Mouse (Mus musculus): Measurements from ENCODE around the gene Epx.

Gene Epx

DNA sequence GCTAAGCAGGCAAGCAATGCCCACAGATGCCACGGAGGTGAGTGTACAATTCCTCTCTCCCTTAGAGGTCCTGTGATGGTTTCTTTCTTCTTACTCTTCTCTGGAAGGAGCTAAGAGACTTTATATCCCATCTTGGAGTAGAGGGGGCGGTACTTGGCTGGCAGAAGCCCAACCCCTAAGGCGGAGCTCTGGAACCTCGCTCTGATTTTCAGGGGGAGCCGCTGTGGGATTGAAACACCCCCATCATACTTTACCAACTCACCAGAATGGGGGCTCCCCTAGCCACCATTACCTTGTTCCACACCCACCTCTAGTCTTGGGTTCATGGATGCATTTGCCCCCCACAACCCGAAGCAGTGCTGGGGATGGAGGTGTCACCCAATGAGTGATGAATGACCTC, at the start of gene Epx:
Gene Epx, minus strand, starts transcription at position 101 of the 400 bp plus-strand sequence.
- DNase-seq, result no peak

DNA sequence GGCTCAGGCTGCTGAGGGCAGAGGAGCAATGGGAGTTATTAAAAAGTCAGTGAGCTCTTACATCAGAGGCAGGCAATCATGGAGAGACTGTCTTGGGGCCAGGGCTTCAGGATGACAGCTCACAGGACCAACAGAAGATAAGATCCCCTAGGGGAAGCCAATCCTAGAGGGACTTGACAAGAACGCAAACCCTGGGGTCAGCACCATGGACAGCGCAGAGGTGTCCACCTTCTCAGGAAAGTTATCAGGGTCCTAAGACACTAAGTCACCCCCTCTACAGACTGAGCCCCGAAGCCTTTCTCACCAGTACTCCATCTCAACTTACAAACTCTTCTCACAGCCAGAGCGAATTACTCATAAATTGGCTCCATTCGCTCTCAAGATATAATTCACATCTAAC, 45.6 kb upstream of the Epx start, which contains the start of gene Olfr464:
Gene Olfr464, minus strand, starts transcription at position 2 of the 400 bp plus-strand sequence.
- peak; percentile 3 for DNase-seq

- no peak for DNase-seq
Observed at GRCm38 (mm10) chr11:87920301-87920700, 45.0 kb upstream of the Epx start.

- no peak for DNase-seq
Observed at GRCm38 (mm10) chr11:87916005-87916404, 40.7 kb upstream of the Epx start.

GRCm38 (mm10) chr11:87904331-87904730, 29.0 kb upstream of the Epx start:
- DNase-seq, result no peak

- no peak for DNase-seq
Observed at GRCm38 (mm10) chr11:87897287-87897686, 22.0 kb upstream of the Epx start, which contains the start of gene Olfr463. TSS of gene Olfr463 (minus strand) at chr11:87897387.

DNA sequence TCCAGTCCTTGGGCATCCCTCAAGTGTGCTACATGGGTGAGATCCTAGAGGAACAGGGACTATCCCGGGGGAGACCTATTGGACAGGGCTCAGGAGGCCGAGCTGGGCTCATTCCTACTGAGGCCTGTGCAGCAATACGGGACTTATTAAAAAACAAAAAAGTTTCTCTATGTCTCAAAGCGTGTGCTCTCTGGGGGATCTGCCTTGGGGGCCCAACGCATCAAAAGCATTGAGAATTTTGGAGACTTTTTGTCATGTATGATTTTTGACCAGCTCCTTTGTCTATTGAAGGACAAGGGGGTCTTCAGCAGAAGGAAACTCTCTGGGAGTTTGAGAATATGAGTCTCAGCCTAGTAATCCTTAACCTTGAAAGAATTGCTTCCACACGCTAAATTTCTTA, 16.8 kb upstream of the Epx start, which contains the start of gene Olfr462:
Gene Olfr462, minus strand, starts transcription at position 101 of the 400 bp plus-strand sequence.
- no peak for DNase-seq

- no peak for DNase-seq
Observed at GRCm38 (mm10) chr11:87884856-87885255, 9.5 kb upstream of the Epx start.

- DNase-seq, result peak; percentile 19
Observed at GRCm38 (mm10) chr11:87883493-87883892, 8.2 kb upstream of the Epx start.

- no peak for DNase-seq
Observed at GRCm38 (mm10) chr11:87881714-87882113, 6.4 kb upstream of the Epx start.

- no peak for DNase-seq
Observed at GRCm38 (mm10) chr11:87879826-87880225, 4.5 kb upstream of the Epx start.

GRCm38 (mm10) chr11:87871766-87872165, 3.6 kb downstream of the Epx start:
- no peak for DNase-seq

GRCm38 (mm10) chr11:87870096-87870495, 5.2 kb downstream of the Epx start:
- DNase-seq, result no peak

DNA sequence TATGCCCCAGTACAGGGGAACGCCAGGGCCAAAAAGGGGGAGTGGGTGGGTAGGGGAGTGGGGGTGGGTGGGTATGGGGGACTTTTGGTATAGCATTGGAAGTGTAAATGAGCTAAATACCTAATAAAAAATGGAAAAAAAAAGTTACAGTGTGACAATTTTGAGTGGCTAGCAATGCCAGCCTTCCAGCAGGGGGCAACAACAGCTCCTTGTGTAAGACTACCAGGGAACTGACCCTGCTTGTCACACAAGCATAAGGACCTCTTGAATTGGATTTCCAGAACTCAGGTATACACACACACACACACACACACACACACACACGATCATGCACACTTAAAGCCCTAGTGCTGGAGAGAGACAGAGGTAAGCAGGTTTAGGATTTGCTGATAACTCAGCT, 8.4 kb downstream of the Epx start:
- peak; percentile 29 for DNase-seq

GRCm38 (mm10) chr11:87862805-87863204, 12.5 kb downstream of the Epx start:
- DNase-seq, result no peak

DNA sequence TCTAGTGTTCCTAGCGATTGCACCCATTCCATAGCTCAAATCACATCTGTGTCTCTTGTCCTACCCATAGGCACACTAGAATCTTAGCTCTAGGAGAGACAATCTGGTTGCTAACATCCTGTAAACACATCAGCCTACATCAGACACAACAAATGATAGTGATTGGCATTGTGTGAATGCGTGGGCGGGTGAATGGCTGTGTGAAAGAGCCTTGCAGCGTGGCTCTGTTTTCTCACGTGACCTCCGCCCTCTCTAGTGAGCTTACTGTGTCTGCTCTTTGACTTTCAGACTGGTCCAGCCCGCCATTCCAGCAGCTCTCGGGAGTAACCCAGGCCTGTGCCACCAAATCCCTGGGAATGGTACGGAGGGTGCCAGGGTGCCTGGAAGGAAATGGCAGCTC, 14.9 kb downstream of the Epx start:
- no peak for DNase-seq

DNA sequence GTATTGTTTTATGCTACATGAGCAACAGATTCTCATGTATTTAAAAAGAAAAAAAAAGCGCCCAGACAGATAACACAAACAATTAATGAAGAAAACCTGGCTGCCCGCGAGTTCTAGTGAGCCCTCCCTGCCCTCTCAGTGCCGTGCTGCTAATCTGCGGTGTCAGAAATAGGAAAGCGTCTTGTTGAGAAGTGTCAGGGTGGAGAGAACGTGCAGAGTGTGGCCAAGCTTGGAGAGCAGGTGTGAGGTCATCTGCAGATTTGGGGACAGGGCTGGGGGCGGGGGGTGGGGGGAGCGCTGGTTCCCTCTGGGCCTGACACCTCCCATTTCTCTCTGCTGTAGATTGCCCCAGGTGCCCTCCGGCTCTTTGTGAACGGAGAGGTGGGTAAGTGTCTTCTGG, 16.1 kb downstream of the Epx start:
- DNase-seq, result no peak

DNA sequence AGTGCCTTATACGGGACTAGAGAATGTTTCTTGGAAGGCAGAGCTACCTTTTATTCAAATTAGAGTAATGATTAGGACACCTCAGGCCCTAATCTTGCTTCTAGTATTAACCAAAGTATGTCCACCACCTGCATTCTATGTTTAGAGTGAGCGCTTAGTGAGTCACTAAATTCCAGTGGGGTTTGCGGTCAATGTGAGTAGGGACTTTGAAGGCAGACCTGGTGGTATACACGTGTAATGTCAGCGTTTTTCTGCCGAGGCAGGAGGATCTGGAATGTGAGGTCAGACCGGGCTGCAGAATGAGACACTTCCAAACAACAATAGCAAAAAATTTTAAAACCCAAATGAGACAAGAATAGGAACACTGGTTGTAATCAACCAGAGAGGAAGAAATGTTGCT, 20.8 kb downstream of the Epx start:
- no peak for DNase-seq

DNA sequence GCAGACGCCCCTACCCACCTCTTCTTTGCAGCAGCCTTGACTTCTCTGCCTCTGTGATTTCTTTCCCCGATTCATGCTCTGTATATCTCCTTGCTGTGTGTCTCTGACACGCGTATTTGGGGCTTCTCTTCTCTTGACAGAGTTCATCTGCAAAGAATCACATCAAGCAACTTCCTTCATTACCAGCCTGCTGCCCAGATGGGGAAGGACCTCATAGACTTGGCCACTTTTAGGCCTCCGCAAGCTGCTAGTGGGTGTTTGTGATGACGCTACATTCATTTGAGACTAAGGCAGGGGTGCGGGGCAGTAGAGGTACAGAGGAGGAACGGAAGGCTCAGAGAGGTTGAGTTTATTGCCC, 21.8 kb downstream of the Epx start:
- DNase-seq, result peak; percentile 3

DNA sequence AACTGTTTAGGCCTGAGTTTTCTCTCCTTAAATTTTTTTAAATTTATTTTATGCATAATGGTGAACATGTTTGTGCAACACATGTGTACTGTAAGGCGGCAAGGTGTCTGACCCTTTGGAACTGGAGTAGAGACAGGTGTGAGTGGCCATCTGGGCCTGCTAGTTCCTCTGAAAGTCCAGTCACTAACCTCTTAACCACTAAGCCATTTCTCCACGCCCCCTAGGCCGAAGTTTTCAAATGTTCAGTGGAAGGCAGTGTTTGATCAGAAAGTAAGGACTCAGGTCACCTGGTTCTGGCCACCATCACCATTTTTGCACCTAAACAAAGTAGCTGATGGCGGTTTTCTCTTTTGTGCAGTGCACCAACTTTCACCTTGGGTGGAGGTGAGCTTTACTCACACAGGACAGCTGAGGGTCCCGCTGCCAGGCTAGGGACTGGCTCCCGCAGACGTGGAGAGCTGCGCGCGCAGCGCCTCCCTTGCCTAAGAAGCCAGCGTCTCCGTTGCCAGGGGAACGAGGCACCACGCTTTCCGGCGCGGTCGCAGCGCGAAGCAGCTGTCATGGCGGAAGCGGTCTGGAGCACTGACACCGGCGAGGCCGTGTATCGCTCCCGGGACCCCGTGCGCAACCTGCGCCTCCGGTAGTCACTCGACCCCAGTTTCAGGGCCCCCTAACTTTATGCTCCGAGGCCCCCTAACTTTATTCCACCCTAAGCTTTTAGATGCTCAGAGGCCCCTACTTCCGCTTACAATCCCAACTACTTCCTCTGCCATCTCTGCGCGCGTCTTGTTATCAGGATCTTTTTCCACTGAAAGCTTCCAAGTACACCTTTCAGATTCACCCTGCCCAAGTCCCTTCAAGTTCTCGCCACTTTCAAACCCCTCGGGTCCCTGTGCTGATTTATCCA, 22.4 kb downstream of the Epx start, which contains the start of gene Mks1:
Gene Mks1, plus strand, starts transcription at position 526 of the 907 bp plus-strand sequence.
- DNase-seq, result peak; percentile 96

GRCm38 (mm10) chr11:87847884-87848283, 27.5 kb downstream of the Epx start:
- no peak for DNase-seq

DNA sequence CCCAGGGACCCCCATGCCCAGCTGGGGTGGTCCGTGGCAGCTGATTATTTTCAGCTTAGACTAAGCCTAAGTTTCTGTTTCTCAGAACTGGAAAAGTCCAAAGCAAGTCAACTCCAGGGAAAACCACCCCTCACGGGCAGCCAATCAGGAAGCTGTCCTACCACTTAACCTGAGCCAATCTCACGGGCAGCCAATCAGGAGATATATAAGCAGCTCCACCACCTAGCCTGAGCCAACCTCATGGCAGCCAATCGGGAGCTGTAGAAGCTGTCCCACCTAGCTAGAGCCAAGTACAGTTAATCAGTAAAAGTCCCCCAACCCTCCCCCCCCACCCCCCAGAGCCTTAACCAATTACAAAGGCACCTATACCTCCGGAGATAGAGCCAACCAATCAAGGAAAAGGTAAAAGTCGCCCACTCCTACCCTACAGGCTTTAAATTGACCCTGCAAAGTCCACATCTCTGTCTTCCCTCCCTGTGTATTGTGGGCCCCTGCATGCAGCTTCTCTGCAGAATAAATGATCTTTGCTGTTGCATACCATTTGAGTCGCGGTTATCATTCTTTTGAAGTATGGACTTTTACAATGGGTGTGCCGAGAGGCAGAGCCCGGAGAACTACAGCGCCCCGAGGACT, 28.3 kb downstream of the Epx start:
- no peak for DNase-seq

DNA sequence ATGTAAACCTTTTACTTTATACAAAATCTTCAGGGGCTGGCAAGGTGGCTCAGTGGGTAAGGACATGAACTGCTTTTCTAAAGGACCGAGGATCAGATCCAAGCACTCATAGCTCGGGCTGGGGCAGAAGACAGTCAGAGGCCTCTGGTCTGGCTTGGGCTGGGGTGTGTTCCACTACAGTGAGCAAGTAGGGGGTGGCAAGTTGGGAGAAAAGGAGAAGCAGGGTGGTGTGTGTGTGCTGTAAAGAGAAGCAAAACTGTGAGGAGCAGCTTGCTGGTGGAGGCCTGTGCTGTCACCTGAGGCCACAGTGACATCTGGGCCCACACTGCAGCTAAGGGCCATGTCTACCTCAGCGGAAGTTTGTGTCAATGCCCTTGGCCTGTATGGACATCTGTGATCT, 33.9 kb downstream of the Epx start:
- DNase-seq, result no peak

GRCm38 (mm10) chr11:87840676-87841075, 34.7 kb downstream of the Epx start:
- peak; percentile 72 for DNase-seq

All from lung, postnatal 36 days (tissue).